1 mouse cellular context compared by ENCODE assay signal in genomic region chr5:120710826-120711248, GRCm38 (mm10).
TF ChIP-seq lines count a peak whose summit lies in the region.

No protein-coding gene starts in this region.

TF ChIP-seq in CH12.LX, 34 proteins besides CTCF, POLR2A, EP300 and RAD21 (continued from another document):
- TF ChIP-seq UBTF (IDR thresholded peaks at IDR 0.05; ENCODE audit: low read depth, low read length), result no peak
- TF ChIP-seq MAX (IDR thresholded peaks at IDR 0.05; ENCODE audit: low read length), result no peak
- TF ChIP-seq TBP (conservative IDR thresholded peaks at IDR 0.05; ENCODE audit: low read depth, low read length), result no peak
- no peak for TF ChIP-seq PAX5 (IDR thresholded peaks at IDR 0.05; ENCODE audit: low read length)
- TF ChIP-seq BHLHE40 (IDR thresholded peaks at IDR 0.05; ENCODE audit: low read depth, low read length), result no peak
- no peak for TF ChIP-seq ZMIZ1 (IDR thresholded peaks at IDR 0.05; ENCODE audit: low read depth, low read length)
- no peak for TF ChIP-seq SMC3 (IDR thresholded peaks at IDR 0.05; ENCODE audit: low read depth, low read length)
- TF ChIP-seq SIN3A (IDR thresholded peaks at IDR 0.05; ENCODE audit: low read length), result no peak
- TF ChIP-seq ZC3H11A (IDR thresholded peaks at IDR 0.05; ENCODE audit: low read depth, low read length), result no peak
- no peak for TF ChIP-seq IRF4 (IDR thresholded peaks at IDR 0.05; ENCODE audit: low read depth, low read length)
- TF ChIP-seq CHD1 (IDR thresholded peaks at IDR 0.05; ENCODE audit: low read depth, low read length), result no peak
- TF ChIP-seq KAT2A (IDR thresholded peaks at IDR 0.05; ENCODE audit: insufficient replicate concordance, low read length), result no peak
- no peak for TF ChIP-seq NELFE (IDR thresholded peaks at IDR 0.05; ENCODE audit: low read depth, low read length)
- TF ChIP-seq NRF1 (IDR thresholded peaks at IDR 0.05; ENCODE audit: low read depth, low read length), result no peak
- no peak for TF ChIP-seq CHD2 (IDR thresholded peaks at IDR 0.05; ENCODE audit: low read length)
- no peak for TF ChIP-seq TCF12 (IDR thresholded peaks at IDR 0.05; ENCODE audit: low read depth, low read length)
